Mouse (Mus musculus) right cerebral cortex, postnatal 14 days (tissue): Measurements from ENCODE around the gene Gm5089.

ENCODE experiments used
- DNase-seq: peaks from one replicate; pipeline ENCODE4 v3.0.0; 2022

Gm5089 gene

GRCm38 (mm10) chr14:122450496-122451382, at the start of gene Gm5089:
Gene Gm5089 (minus strand): TSS chr14:122451115.
- peak; percentile 48 for DNase-seq

GRCm38 (mm10) chr14:122492015-122492414, 41.1 kb upstream of the Gm5089 start:
- no peak for DNase-seq

- no peak for DNase-seq
These were observed 40.6 kb upstream of the Gm5089 start for GRCm38 (mm10) chr14:122491521-122491920.

GRCm38 (mm10) chr14:122490441-122491328, 39.8 kb upstream of the Gm5089 start, which contains the start of gene Gm10837:
Gene Gm10837 (plus strand): TSS chr14:122490586.
- DNase-seq: no peak

GRCm38 (mm10) chr14:122489686-122490414, 38.9 kb upstream of the Gm5089 start:
- no peak for DNase-seq

GRCm38 (mm10) chr14:122489041-122489440, 38.1 kb upstream of the Gm5089 start:
- DNase-seq: no peak

- no peak for DNase-seq
These were observed 36.5 kb upstream of the Gm5089 start for GRCm38 (mm10) chr14:122487366-122487765.

GRCm38 (mm10) chr14:122486611-122487010, 35.7 kb upstream of the Gm5089 start:
- no peak for DNase-seq

- no peak for DNase-seq
These were observed 34.8 kb upstream of the Gm5089 start for GRCm38 (mm10) chr14:122485635-122486181.

GRCm38 (mm10) chr14:122484844-122485551, 34.1 kb upstream of the Gm5089 start:
- no peak for DNase-seq

- no peak for DNase-seq
These were observed 33.5 kb upstream of the Gm5089 start for GRCm38 (mm10) chr14:122484458-122484843.

- no peak for DNase-seq
These were observed 32.9 kb upstream of the Gm5089 start for GRCm38 (mm10) chr14:122483556-122484421.

- no peak for DNase-seq
These were observed 32.1 kb upstream of the Gm5089 start for GRCm38 (mm10) chr14:122483024-122483385.

- DNase-seq: no peak
These were observed 31.4 kb upstream of the Gm5089 start for GRCm38 (mm10) chr14:122482081-122483023.

- no peak for DNase-seq
These were observed 30.3 kb upstream of the Gm5089 start for GRCm38 (mm10) chr14:122481181-122481580.

- DNase-seq: no peak
These were observed 29.4 kb upstream of the Gm5089 start for GRCm38 (mm10) chr14:122480355-122480754.

- DNase-seq: no peak
These were observed 28.7 kb upstream of the Gm5089 start for GRCm38 (mm10) chr14:122479461-122480109.

- DNase-seq: no peak
These were observed 27.7 kb upstream of the Gm5089 start for GRCm38 (mm10) chr14:122478574-122479011.

GRCm38 (mm10) chr14:122477971-122478573, 27.2 kb upstream of the Gm5089 start:
- DNase-seq: no peak
